Mouse (Mus musculus): Measurements from ENCODE around the gene Fam83e.

GRCm38 (mm10) chr7:45712022-45712757, 8.8 kb upstream of the Fam83e start:
- no peak for TF ChIP-seq POLR2A (IDR thresholded peaks at IDR 0.05; ENCODE audit: insufficient read depth, low read length)
- no peak for TF ChIP-seq CTCF (IDR thresholded peaks at IDR 0.05; ENCODE audit: low read depth, low read length)
- TF ChIP-seq EP300 (IDR thresholded peaks at IDR 0.05; ENCODE audit: insufficient read depth, low read depth, low read length): no peak
